Mouse (Mus musculus) C2C12 (cell line): Measurements from ENCODE around the gene Gpha2.

Experiments
- CEBPB ChIP-seq: IDR thresholded peaks from one replicate; pipeline ENCODE4 v1.6.1; 2011; ENCODE audit warnings: low read depth, mild to moderate bottlenecking, control low read depth, moderate library complexity
- CTCF ChIP-seq: IDR thresholded peaks from one replicate; pipeline ENCODE4 v1.5.1; 2011; ENCODE audit not compliant: control insufficient read depth, insufficient read depth, insufficient read length
- MYOD1 ChIP-seq: IDR thresholded peaks from one replicate; pipeline ENCODE4 v1.6.1; 2011; ENCODE audit warnings: low read depth; ENCODE audit not compliant: control insufficient read depth, insufficient read length
- USF1 ChIP-seq: IDR thresholded peaks from one replicate; pipeline ENCODE4 v1.6.1; 2011; ENCODE audit warnings: low read depth, mild to moderate bottlenecking, control low read depth, moderate library complexity

GRCm38 (mm10) chr19:6264200-6264599 lies 38.0 kb downstream of the Gpha2 start:
- TF ChIP-seq CTCF (no peak), MYOD1 (no peak), USF1 (no peak), CEBPB (no peak)
